Mouse (Mus musculus) kidney, adult 2 months (tissue): ENCODE data around the gene Cyld.

Experiments used
- CTCF ChIP-seq: fragments of 200-500 bp; conservative IDR thresholded peaks from 2 replicates; pipeline ENCODE4 v1.5.1; 2011; ENCODE audit warnings: low read depth, mild to moderate bottlenecking, control low read depth, low read length, moderate library complexity, mixed read lengths; ENCODE audit not compliant: insufficient read depth, insufficient read length
- POLR2A ChIP-seq: fragments of 200-500 bp; IDR thresholded peaks from one replicate; pipeline ENCODE4 v1.6.1; 2011; ENCODE audit warnings: low read depth, low read length, control low read depth

- TF ChIP-seq POLR2A = no peak
- TF ChIP-seq CTCF = no peak
Observed at GRCm38 (mm10) chr8:88664947-88665346, 31.9 kb upstream of the Cyld start.
